In the genomic region with DNA sequence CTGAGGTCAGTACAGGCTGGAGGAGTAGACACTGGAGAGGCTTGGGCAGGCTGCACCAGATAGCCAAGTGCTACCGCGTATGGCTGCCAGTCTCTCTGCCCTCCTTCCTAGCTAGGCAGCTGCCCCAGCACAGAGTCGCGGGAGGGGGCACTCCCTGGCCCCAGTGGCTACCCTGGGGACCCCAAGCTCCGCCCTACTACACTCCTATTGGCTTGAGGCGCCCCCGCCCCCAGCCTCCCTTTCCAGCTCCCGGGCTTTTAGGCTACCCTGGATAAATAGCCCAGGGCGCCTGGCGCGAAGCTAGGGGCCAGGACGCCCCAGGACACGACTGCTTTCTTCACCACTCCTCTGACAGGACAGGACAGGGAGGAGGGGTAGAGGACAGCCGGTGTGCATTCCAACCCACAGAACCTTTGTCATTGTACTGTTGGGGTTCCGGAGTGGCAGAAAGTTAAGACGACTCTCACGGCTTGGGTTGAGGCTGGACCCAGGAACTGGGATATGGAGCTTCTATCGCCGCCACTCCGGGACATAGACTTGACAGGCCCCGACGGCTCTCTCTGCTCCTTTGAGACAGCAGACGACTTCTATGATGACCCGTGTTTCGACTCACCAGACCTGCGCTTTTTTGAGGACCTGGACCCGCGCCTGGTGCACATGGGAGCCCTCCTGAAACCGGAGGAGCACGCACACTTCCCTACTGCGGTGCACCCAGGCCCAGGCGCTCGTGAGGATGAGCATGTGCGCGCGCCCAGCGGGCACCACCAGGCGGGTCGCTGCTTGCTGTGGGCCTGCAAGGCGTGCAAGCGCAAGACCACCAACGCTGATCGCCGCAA, we compare ENCODE assay signal across 9 mouse cellular contexts. TPM values are rescaled to one million over a fixed set of nuclear protein-coding genes. Genes with fewer than 3 reads are reported as not detected.
DNase-seq lines count a peak whose midpoint lies in the region; ATAC-seq and TF ChIP-seq lines count a peak whose summit lies in the region.
"Had no signal": no experiment of that assay in that cellular context is flagged by ENCODE, and none has a peak within 500 bp of the region (broad histone marks: within the 10 kb centered on the region; RNA-seq: fewer than 3 reads in every experiment).

Gene Myod1, plus strand, starts transcription at position 303 of the 836 bp plus-strand sequence.

- no peak for TF ChIP-seq CTCF in lung, embryonic 14.5 days (IDR thresholded peaks at IDR 0.05; ENCODE audit: low read depth)
- TF ChIP-seq CTCF in lung, adult 2 months (IDR thresholded peaks at IDR 0.05; ENCODE audit: insufficient read depth, low read length): no peak

- H3K9ac ChIP-seq in lung, embryonic 14.5 days: no peak within 1 kb of the TSS
- 0 out of 2 replicates have a peak within 1 kb of the TSS, but pooled peaks have one; percentile 14 for H3K9ac ChIP-seq in forebrain, embryonic 16.5 days (replicated peaks; ENCODE audit: low read depth, low read length)
- peak within 1 kb of the TSS; percentile 46 for H3K9ac ChIP-seq in limb, embryonic 13.5 days
- no peak within 1 kb of the TSS for H3K9ac ChIP-seq in stomach, embryonic 16.5 days (ENCODE audit: low read length)
- H3K9ac ChIP-seq: liver, embryonic 13.5 days had no signal

- peak within 1 kb of the TSS; percentile 12; the same call in 1 of the 2 replicates for H3K4me3 ChIP-seq in lung, embryonic 14.5 days (ENCODE audit: low read depth, low read length)
- H3K4me3 ChIP-seq in lung, adult 2 months (replicated peaks; ENCODE audit: extremely low read depth, low read depth, low read length): no peak within 1 kb of the TSS
- H3K4me3 ChIP-seq in forebrain, embryonic 16.5 days (replicated peaks; ENCODE audit: low read length): peak within 1 kb of the TSS; percentile 27
- peak within 1 kb of the TSS; percentile 37 for H3K4me3 ChIP-seq in limb, embryonic 13.5 days
- H3K4me3 ChIP-seq in stomach, embryonic 16.5 days (replicated peaks; ENCODE audit: low read length): peak within 1 kb of the TSS; percentile 20
- H3K4me3 ChIP-seq: liver, embryonic 13.5 days had no signal

- H3K27ac ChIP-seq in lung, embryonic 14.5 days (ENCODE audit: low read depth): no peak within 1 kb of the TSS
- H3K27ac ChIP-seq in forebrain, embryonic 16.5 days (ENCODE audit: low read length): no peak within 1 kb of the TSS
- H3K27ac ChIP-seq in limb, embryonic 13.5 days: no peak within 1 kb of the TSS; the same call in 1 of the 2 replicates
- no peak within 1 kb of the TSS for H3K27ac ChIP-seq in stomach, embryonic 16.5 days (ENCODE audit: low read length)
- H3K27ac ChIP-seq: liver, embryonic 13.5 days had no signal

- H3K9me3 ChIP-seq in lung, embryonic 14.5 days (ENCODE audit: low read depth, low read length): no peaks in the 10 kb centered on the region
- no peaks in the 10 kb centered on the region for H3K9me3 ChIP-seq in forebrain, embryonic 16.5 days (ENCODE audit: control insufficient read depth, low read length)
- H3K9me3 ChIP-seq in limb, embryonic 13.5 days: no peaks in the 10 kb centered on the region
- no peaks in the 10 kb centered on the region for H3K9me3 ChIP-seq in stomach, embryonic 16.5 days (replicated peaks; ENCODE audit: control insufficient read depth, low read length)
- H3K9me3 ChIP-seq: liver, embryonic 13.5 days had no signal

- DNase-seq in lung, embryonic 14.5 days: no peak
- DNase-seq in lung, adult 2 months: no peak
- no peak for DNase-seq in layer of hippocampus, adult 9-11 months
- DNase-seq in kidney, postnatal 10 days: no peak
- DNase-seq in lung, postnatal 25 days (ENCODE audit: low spot score): no peak
- DNase-seq: liver, embryonic 13.5 days had no signal

- peak within 1 kb of the TSS; percentile 33 for H3K4me2 ChIP-seq in lung, embryonic 14.5 days
- peak within 1 kb of the TSS; percentile 45 for H3K4me2 ChIP-seq in forebrain, embryonic 16.5 days (ENCODE audit: low read length)
- peak within 1 kb of the TSS; percentile 55 for H3K4me2 ChIP-seq in limb, embryonic 13.5 days (replicated peaks)
- peak within 1 kb of the TSS; percentile 18; the same call in 1 of the 2 replicates for H3K4me2 ChIP-seq in stomach, embryonic 16.5 days (ENCODE audit: low read depth, low read length)
- H3K4me2 ChIP-seq: liver, embryonic 13.5 days had no signal

- no peaks in the 10 kb centered on the region for H3K4me1 ChIP-seq in lung, embryonic 14.5 days (ENCODE audit: insufficient read depth)
- no peaks in the 10 kb centered on the region for H3K4me1 ChIP-seq in lung, adult 2 months (ENCODE audit: control insufficient read depth, insufficient read depth, low read length)
- peaks cover 17% of the 10 kb centered on the region for H3K4me1 ChIP-seq in forebrain, embryonic 16.5 days (replicated peaks; ENCODE audit: control insufficient read depth, insufficient read depth, low read length)
- H3K4me1 ChIP-seq in limb, embryonic 13.5 days: peaks cover 19% of the 10 kb centered on the region
- H3K4me1 ChIP-seq in stomach, embryonic 16.5 days (ENCODE audit: control insufficient read depth, insufficient read depth, low read length): no peaks in the 10 kb centered on the region; the same call in 1 of the 2 replicates
- H3K4me1 ChIP-seq: liver, embryonic 13.5 days had no signal

- no peak for ATAC-seq in lung, embryonic 14.5 days (ENCODE audit: insufficient read depth)
- no peak for ATAC-seq in forebrain, embryonic 16.5 days
- ATAC-seq in limb, embryonic 13.5 days (ENCODE audit: low FRiP score, low read depth): peak; percentile 72
- ATAC-seq in stomach, embryonic 16.5 days (ENCODE audit: insufficient read depth, low FRiP score): no peak

- TF ChIP-seq POLR2A in lung, adult 2 months (IDR thresholded peaks at IDR 0.05; ENCODE audit: borderline replicate concordance, extremely low read depth, low read depth, low read length): no peak

- peaks cover 59% of the 10 kb centered on the region for H3K27me3 ChIP-seq in lung, embryonic 14.5 days (ENCODE audit: insufficient read depth, low read length)
- H3K27me3 ChIP-seq in forebrain, embryonic 16.5 days (replicated peaks; ENCODE audit: control insufficient read depth, insufficient read depth, low read length): peaks cover 54% of the 10 kb centered on the region
- peaks cover 89% of the 10 kb centered on the region for H3K27me3 ChIP-seq in limb, embryonic 13.5 days
- peaks cover 51% of the 10 kb centered on the region for H3K27me3 ChIP-seq in stomach, embryonic 16.5 days (ENCODE audit: control insufficient read depth, insufficient read depth, low read length)

- H3K36me3 ChIP-seq in lung, embryonic 14.5 days (ENCODE audit: insufficient read depth): no peaks in the 10 kb centered on the region
- no peaks in the 10 kb centered on the region for H3K36me3 ChIP-seq in forebrain, embryonic 16.5 days (ENCODE audit: control insufficient read depth, insufficient read depth)
- H3K36me3 ChIP-seq in limb, embryonic 13.5 days: no peaks in the 10 kb centered on the region
- H3K36me3 ChIP-seq in stomach, embryonic 16.5 days (ENCODE audit: control insufficient read depth, insufficient read depth, low read length): no peaks in the 10 kb centered on the region
- H3K36me3 ChIP-seq: liver, embryonic 13.5 days had no signal

- 5% methylated on average over 44 of the region's 44 CpGs for WGBS in lung, embryonic 14.5 days
- WGBS in lung, adult 2 months: 7% methylated on average over 44 of the region's 44 CpGs
- WGBS in forebrain, embryonic 16.5 days: 2% methylated on average over 44 of the region's 44 CpGs
- WGBS in limb, embryonic 13.5 days: 5% methylated on average over 44 of the region's 44 CpGs
- WGBS in stomach, embryonic 16.5 days: 5% methylated on average over 44 of the region's 44 CpGs

RNA-seq across cellular contexts. Expression of gene Myod1, which starts in this region (rescaled TPM):
- 0.09 TPM in 1 of 2 replicates, not detected in the other for polyA plus RNA-seq in lung, embryonic 14.5 days (2014; fragmentation: Nextera tagmentation; extraction: Ambion mirVana)
- polyA plus RNA-seq in lung, adult 2 months (2012; rRNA removed): 1.1 TPM in 1 of 2 replicates, not detected in the other
- polyA plus RNA-seq in forebrain, embryonic 16.5 days (2015; fragmentation: Nextera tagmentation; extraction: Ambion mirVana): 0.14 TPM in 1 of 2 replicates, not detected in the other
- 59.2 and 69.5 TPM in 2 replicates for polyA plus RNA-seq in limb, embryonic 13.5 days (2015; fragmentation: Nextera tagmentation; extraction: Ambion mirVana)
- 1.3 and 4.0 TPM in 2 replicates for polyA plus RNA-seq in stomach, embryonic 16.5 days (2015; fragmentation: Nextera tagmentation; extraction: Ambion mirVana)

Comparison
In these comparisons a context has a peak if more than half of its experiments do, and no peak if none do; other contexts are left out.
1. RNA of gene Myod1 (polyA plus RNA-seq): 59.2 to 69.5 TPM in limb, embryonic 13.5 days; 1.3 to 4.0 TPM in stomach, embryonic 16.5 days, 1.1 TPM in lung, adult 2 months, 0.14 TPM in forebrain, embryonic 16.5 days and 0.09 TPM in lung, embryonic 14.5 days; every median in the first group is over 10 times any median in the second.
2. H3K9ac ChIP-seq: peak in forebrain, embryonic 16.5 days (single experiment) and limb, embryonic 13.5 days (single experiment); none in lung, embryonic 14.5 days (single experiment) and stomach, embryonic 16.5 days (single experiment).
3. Peak in every context shown above with its lines, with median percentiles within 50 percentile points of each other: H3K4me2 ChIP-seq.